Mouse (Mus musculus) hindbrain, embryonic 13.5 days (tissue): ENCODE measurements around the gene Mtss1l. TPM values are rescaled to one million over a fixed set of nuclear protein-coding genes. Genes with fewer than 3 reads are reported as not detected.

ENCODE experiments used
- ATAC-seq: fragments of 200-750 bp; cut with Nextera tagmentation; 2 replicates; pipeline ENCODE4 v1.8.0; 2017; ENCODE audit warnings: moderate TSS enrichment; ENCODE audit not compliant: low FRiP score
- H3K27ac ChIP-seq: fragments of 300-500 bp; sonication (generic); 2 replicates; pipeline ENCODE4 v1.5.1; 2015; ENCODE audit warnings: inconsistent platforms, mild to moderate bottlenecking, moderate library complexity
- H3K27me3 ChIP-seq: fragments of 300-500 bp; sonication (generic); 2 replicates; pipeline ENCODE4 v1.6.1; 2015; ENCODE audit warnings: mild to moderate bottlenecking, inconsistent platforms
- H3K36me3 ChIP-seq: fragments of 300-500 bp; sonication (generic); 2 replicates; pipeline ENCODE4 v1.6.1; 2015; ENCODE audit warnings: mild to moderate bottlenecking, inconsistent platforms
- H3K4me1 ChIP-seq: fragments of 300-500 bp; sonication (generic); replicated peaks from 2 replicates; pipeline ENCODE4 v1.6.1; 2015; ENCODE audit warnings: inconsistent platforms
- H3K4me2 ChIP-seq: fragments of 300-500 bp; sonication (generic); 2 replicates; pipeline ENCODE4 v1.6.1; 2015; ENCODE audit warnings: inconsistent platforms, mild to moderate bottlenecking, moderate library complexity
- H3K4me3 ChIP-seq: fragments of 300-500 bp; sonication (generic); 2 replicates; pipeline ENCODE4 v1.5.1; 2015; ENCODE audit warnings: mild to moderate bottlenecking, inconsistent platforms
- H3K9ac ChIP-seq: fragments of 300-500 bp; sonication (generic); 2 replicates; pipeline ENCODE4 v1.6.1; 2015; ENCODE audit warnings: mild to moderate bottlenecking, inconsistent platforms
- H3K9me3 ChIP-seq: fragments of 300-500 bp; sonication (generic); 2 replicates; pipeline ENCODE4 v1.6.1; 2016; ENCODE audit warnings: inconsistent platforms
- WGBS: fragments of 180-500 bp; shearing (Covaris S2); methylation state at CpG from one replicate; pipeline ENCODE4 v1.1.7; 2015; 5-methylcytosine and 5-hydroxymethylcytosine counted together
- polyA plus RNA-seq: library from polyadenylated mRNA; unstranded; fragments of >200 nt; fragmentation: Nextera tagmentation; extraction: Ambion mirVana; gene quantifications from 2 replicates; pipeline ENCODE4 v1.2.1, GENCODE M21; 2015

Gene Mtss1l
- polyA plus RNA-seq, 1 experiment from 2014 or later, result 19.0 TPM

DNA sequence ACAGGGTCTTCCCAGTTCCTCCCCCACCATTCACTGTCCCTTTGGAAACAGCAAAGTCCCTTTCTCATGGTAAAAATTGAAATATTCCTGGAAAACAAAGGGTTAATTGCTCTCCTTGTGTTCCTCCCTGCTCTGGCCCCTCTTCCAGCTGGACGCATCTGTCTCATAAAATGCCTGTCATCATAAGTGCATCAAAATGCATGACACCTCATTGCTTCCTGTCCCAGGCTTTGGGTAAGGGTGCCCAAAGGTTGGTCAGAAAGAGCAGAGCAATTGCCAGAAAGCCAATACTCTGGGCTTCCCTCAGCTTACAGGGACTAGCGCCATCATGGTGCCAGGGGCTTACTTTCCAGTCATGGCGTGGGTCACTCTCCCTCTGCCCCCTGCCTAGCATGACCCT is 10.7 kb upstream of the Mtss1l start:
- no peak overlapping the region for H3K9ac ChIP-seq
- H3K27me3 ChIP-seq, result no peaks in the 10 kb centered on the region
- 73% methylated on average over 3 of the region's 3 CpGs for WGBS
- peaks cover 54% of the 10 kb centered on the region for H3K36me3 ChIP-seq
- no peak for ATAC-seq
- no peaks in the 10 kb centered on the region for H3K9me3 ChIP-seq
- H3K27ac ChIP-seq, result peak overlapping the region; percentile 58
- H3K4me2 ChIP-seq, result no peak overlapping the region
- peaks cover 45% of the 10 kb centered on the region for H3K4me1 ChIP-seq
- H3K4me3 ChIP-seq, result no peak overlapping the region

DNA sequence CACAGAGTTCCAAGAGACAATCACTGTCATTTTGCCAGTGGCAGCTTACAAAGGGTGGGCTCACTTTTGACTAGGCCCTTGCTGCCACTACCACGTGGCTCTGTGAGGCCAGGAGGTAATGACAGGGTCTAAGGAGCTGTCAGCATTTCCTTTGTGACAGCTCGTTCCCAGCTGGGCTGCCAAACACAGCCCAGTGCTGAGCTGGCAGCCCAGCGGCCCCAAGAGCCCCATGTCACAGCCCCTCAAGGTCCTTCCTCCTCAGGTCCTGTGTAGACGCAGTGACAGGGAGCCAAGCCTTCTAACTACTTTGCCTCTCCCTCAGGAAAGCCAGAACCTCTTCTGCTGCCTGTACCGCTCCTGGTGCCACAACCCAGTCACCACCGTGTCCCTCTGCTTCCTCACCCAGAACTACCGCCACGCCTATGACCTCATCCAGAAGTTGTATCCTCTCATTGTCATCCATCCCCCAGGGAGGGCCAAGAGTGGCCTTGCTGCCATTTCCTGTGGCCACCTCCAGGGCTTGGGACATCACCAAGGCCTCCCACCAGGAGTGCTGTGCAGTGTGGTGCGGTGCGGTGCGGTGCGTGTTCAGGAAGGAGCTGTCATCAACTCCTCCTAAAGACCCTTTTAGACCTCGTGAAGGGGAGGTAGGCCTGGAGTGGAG is 9.9 kb upstream of the Mtss1l start:
- H3K27ac ChIP-seq, result peak overlapping the region; percentile 58
- H3K4me2 ChIP-seq, result no peak overlapping the region
- no peak for ATAC-seq

DNA sequence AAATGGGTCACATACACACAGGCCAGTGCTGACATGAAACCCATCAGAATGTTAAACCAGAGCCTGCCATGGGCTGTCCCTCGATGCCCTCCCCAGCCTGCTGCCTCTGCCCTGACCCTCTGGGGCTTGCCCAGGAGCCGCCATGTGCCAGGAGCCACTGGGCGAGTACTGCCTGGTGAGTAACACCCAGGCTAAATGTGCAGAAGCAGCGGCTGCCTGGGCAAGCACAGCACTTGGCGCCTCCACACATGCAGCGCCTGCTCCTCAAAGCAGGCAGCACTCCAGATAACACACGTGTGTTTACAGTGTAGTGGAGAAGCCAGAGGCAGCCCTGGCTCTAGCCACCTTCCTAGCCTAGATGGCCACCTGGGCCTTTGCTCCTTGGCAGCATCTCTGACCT is 8.2 kb upstream of the Mtss1l start:
- 97% methylated on average over 7 of the region's 7 CpGs for WGBS
- no peak overlapping the region for H3K4me3 ChIP-seq

More for the DNA sequence above, 9.9 kb upstream of the Mtss1l start:
- Histone ChIP-seq H3K4me3 (no peak overlapping the region), H3K27me3 (no peaks in the 10 kb centered on the region), H3K36me3 (peaks cover 56% of the 10 kb centered on the region), H3K4me1 (peaks cover 47% of the 10 kb centered on the region), H3K9me3 (no peaks in the 10 kb centered on the region), H3K9ac (no peak overlapping the region)
- WGBS, result 74% methylated on average over 13 of the region's 13 CpGs

DNA sequence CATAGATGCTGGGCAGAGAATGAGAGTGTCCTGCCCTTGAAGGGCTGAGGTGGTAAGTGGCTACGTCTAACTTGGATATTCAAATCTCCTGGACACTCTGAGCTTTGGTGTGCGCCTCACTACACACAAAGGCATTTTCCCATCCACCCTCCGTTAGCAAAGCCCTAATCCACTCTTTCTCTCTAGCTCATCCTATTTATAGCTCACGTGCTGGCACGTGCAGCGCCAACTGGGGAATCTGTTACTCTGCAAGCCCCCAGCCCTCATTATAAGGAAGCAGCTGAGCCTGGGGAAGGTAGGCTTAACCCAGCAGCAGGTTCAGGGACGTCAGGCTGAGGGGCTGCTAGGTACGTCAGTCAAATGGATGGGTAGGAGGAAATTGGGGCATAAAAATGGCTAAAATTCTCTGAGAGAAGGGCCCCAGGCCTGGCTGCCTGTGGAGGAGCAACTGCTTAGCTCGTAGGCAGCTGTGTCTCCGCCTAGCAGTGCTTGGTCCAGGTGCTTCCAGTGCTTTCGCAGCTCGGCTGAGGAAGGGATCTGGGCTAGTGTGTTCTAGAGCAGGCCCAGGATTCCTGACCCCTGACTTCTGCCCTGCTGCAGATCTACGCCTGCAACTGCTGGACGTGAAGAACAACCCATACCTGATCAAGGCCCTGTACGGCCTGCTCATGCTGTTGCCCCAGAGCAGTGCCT is 6.3 kb upstream of the Mtss1l start:
- Histone ChIP-seq H3K9ac (peak overlapping the region; percentile 46; the same call in 1 of the 2 replicates), H3K36me3 (peaks cover 56% of the 10 kb centered on the region), H3K4me1 (peaks cover 67% of the 10 kb centered on the region), H3K9me3 (no peaks in the 10 kb centered on the region), H3K27ac (peak overlapping the region; percentile 79), H3K4me3 (no peak overlapping the region), H3K27me3 (no peaks in the 10 kb centered on the region), H3K4me2 (no peak overlapping the region)
- WGBS, result 80% methylated on average over 15 of the region's 15 CpGs
- no peak for ATAC-seq

More for the DNA sequence above, 8.2 kb upstream of the Mtss1l start:
- H3K27ac ChIP-seq, result no peak overlapping the region
- H3K36me3 ChIP-seq, result peaks cover 56% of the 10 kb centered on the region
- no peak for ATAC-seq
- H3K4me1 ChIP-seq, result peaks cover 60% of the 10 kb centered on the region
- H3K9ac ChIP-seq, result no peak overlapping the region
- H3K27me3 ChIP-seq, result no peaks in the 10 kb centered on the region
- no peak overlapping the region for H3K4me2 ChIP-seq
- no peaks in the 10 kb centered on the region for H3K9me3 ChIP-seq

DNA sequence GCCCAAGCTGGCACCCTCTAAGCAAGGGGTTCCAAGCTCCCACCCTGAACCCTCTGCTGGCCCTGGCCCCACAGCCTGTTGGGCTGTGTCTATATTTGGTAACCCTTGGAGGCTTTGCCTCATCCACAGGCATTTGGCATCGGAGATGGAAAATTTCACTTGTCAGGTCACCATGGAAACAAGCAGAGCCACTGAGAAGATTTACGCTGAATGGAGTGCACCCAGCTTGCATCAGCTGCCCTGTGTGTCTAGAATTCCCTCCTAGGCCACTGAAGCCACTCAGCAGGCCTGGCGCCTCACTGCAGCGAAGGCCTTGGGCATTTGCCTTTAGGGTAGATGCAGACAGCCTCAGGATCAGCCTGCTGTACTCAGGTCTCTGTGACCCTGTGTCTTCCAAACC is 5.2 kb upstream of the Mtss1l start:
- Histone ChIP-seq H3K9ac (peak overlapping the region; percentile 46), H3K27me3 (no peaks in the 10 kb centered on the region), H3K36me3 (peaks cover 46% of the 10 kb centered on the region), H3K4me3 (no peak overlapping the region), H3K9me3 (no peaks in the 10 kb centered on the region), H3K4me2 (no peak overlapping the region), H3K4me1 (peaks cover 67% of the 10 kb centered on the region), H3K27ac (peak overlapping the region; percentile 79)
- peak; percentile 29 for ATAC-seq
- 50% methylated on average over 4 of the region's 4 CpGs for WGBS

DNA sequence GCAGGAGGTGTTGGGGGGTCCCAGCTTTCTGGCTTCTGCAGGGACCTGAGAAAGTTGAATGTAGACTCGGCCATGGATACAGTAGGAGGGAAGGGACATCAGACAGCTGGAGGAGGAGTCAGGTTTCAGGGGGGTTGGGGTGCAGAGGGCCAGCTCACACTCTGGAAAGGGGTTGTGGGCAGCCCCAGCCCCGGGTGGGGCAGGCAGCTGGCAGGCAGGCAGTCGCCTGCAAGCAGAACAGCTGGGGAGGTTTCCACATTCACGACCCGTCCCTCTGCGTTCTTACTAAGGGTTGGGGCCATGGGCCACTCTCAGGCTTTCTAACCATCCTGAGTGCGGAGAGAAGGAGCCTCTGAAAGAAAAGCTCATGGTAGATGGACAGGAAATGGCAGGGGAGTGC is 4.1 kb upstream of the Mtss1l start:
- H3K36me3 ChIP-seq, result peaks cover 36% of the 10 kb centered on the region
- H3K27ac ChIP-seq, result no peak overlapping the region
- no peak overlapping the region for H3K4me2 ChIP-seq
- H3K4me3 ChIP-seq, result no peak overlapping the region
- no peaks in the 10 kb centered on the region for H3K9me3 ChIP-seq
- peak overlapping the region; percentile 46; the same call in 1 of the 2 replicates for H3K9ac ChIP-seq
- H3K27me3 ChIP-seq, result no peaks in the 10 kb centered on the region
- 68% methylated on average over 7 of the region's 7 CpGs for WGBS
- H3K4me1 ChIP-seq, result peaks cover 64% of the 10 kb centered on the region
- ATAC-seq, result no peak

DNA sequence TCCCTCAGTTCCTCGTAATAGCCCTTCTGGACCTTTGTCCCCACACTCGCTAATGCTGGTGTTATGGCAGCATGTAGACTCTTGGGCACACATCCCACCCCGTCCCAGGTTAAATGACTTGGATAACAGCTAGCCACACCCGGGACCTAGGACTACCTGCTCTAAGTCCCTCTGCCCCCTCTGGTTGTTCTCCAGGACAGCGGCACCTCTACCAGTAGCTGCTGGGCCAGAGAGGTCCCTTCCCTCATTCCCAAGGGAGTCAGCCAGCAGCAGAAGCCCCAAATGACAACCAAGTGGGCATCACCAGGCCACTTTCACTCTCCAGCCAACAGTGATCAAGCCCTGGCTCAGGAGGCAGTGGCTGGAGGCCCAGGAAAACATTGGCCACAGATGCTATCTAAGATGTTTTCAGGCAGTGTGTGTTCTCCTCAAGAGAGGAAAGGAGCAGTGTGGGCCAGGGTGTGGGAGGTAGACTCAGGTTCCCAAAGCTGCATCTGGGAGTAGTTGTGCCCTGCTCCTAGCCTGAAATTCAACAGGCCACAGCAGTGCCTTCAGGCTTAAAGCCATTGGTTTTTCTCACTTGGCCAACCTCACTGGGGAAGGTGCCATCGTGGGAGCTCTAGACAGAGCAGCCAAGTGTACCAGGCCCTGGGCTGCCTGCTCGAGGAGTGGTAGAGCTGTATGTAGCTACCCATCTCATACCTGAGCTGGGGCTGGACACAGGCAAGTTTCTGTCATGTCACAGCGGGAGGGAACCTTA is 2.9 kb upstream of the Mtss1l start:
- Histone ChIP-seq H3K4me3 (no peak overlapping the region), H3K4me1 (peaks cover 76% of the 10 kb centered on the region), H3K27ac (peak overlapping the region; percentile 96), H3K9me3 (no peaks in the 10 kb centered on the region), H3K9ac (0 out of 2 replicates have a peak overlapping the region, but pooled peaks have one; percentile 99), H3K4me2 (no peak overlapping the region), H3K36me3 (peaks cover 23% of the 10 kb centered on the region; the same call in 1 of the 2 replicates), H3K27me3 (no peaks in the 10 kb centered on the region)
- no peak for ATAC-seq
- WGBS, result 87% methylated on average over 8 of the region's 8 CpGs

DNA sequence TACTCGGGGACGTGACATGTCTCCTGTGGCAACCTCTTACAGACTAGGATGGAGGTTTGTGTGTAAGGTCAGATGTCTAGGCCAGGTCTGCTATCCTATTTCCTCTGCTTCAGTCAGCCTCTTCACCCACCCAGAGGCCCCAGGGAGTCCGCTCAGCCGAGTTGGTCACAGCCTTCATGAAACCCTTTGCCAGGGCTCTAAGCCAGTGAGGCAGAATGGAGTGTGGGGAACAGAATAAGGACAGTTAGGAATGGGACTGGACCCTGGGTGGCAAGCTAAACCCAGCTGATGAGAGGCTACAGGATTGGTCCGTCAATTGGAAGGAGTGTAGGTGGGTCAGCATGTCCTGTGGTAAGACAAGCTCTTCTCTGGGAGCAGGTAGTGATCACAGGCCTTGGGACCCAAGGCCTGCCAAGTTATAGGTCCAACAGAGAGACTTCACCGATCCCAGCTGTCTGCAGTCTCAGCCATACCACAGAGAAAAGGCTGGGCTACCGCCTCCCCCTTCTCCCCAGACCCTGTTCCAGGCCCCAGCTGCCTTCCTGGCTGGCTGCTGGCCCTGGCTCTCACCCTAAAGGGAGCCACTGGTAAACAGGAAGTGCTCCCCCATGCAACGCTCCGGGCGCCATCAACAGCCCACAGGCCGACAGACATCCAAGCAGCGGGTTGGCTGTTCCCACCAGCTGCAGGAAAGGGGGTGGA is 2.2 kb upstream of the Mtss1l start:
- peak overlapping the region; percentile 96 for H3K27ac ChIP-seq
- peaks cover 22% of the 10 kb centered on the region; the same call in 1 of the 2 replicates for H3K36me3 ChIP-seq
- no peaks in the 10 kb centered on the region for H3K27me3 ChIP-seq
- H3K4me3 ChIP-seq, result no peak overlapping the region
- peaks cover 84% of the 10 kb centered on the region for H3K4me1 ChIP-seq
- peak overlapping the region; percentile 99; the same call in 1 of the 2 replicates for H3K9ac ChIP-seq
- H3K9me3 ChIP-seq, result no peaks in the 10 kb centered on the region
- 43% methylated on average over 12 of the region's 12 CpGs for WGBS
- no peak for ATAC-seq
- H3K4me2 ChIP-seq, result no peak overlapping the region

DNA sequence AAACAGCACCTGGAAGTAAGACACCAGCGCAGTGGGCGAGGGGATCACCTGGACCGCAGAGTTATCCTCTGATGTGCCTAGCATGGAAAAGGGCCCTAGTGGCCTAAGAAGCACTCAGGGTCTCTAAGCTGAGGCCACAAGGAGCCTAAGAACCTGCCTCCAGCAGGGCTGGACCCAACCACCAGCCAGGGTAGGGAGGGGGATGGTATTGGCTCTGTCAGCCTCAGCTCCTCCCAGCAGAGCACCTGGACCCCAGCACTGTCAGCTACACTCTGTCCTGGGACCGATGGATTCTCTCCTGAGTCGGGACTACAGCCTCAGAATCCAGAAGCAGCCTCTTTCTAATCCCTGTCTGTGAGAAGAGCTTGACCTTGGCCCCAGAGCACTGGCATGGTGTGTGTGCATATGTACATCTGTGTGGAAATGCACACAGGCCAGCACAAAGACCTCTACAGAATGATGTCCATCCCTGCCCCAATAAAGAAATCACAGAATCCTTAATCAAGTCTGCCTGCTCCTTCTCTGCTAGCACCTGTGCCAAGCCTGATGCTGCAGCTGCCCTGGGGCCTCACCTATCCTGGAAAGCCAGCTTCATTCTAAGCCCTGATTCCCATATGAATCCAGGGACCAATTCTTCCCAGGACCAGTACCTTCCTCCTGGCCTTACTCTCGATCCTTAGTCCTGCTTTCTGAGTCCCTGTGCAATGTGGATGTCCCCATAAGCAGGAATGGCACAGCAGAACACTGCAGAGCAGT is 1.2 kb upstream of the Mtss1l start:
- Histone ChIP-seq H3K27ac (peak overlapping the region; percentile 96), H3K4me1 (peaks cover 86% of the 10 kb centered on the region), H3K9me3 (no peaks in the 10 kb centered on the region), H3K4me3 (peak overlapping the region; percentile 82), H3K27me3 (no peaks in the 10 kb centered on the region), H3K36me3 (peaks cover 18% of the 10 kb centered on the region; the same call in 1 of the 2 replicates), H3K4me2 (peak overlapping the region; percentile 90), H3K9ac (peak overlapping the region; percentile 99)
- ATAC-seq, result no peak
- 58% methylated on average over 6 of the region's 6 CpGs for WGBS

DNA sequence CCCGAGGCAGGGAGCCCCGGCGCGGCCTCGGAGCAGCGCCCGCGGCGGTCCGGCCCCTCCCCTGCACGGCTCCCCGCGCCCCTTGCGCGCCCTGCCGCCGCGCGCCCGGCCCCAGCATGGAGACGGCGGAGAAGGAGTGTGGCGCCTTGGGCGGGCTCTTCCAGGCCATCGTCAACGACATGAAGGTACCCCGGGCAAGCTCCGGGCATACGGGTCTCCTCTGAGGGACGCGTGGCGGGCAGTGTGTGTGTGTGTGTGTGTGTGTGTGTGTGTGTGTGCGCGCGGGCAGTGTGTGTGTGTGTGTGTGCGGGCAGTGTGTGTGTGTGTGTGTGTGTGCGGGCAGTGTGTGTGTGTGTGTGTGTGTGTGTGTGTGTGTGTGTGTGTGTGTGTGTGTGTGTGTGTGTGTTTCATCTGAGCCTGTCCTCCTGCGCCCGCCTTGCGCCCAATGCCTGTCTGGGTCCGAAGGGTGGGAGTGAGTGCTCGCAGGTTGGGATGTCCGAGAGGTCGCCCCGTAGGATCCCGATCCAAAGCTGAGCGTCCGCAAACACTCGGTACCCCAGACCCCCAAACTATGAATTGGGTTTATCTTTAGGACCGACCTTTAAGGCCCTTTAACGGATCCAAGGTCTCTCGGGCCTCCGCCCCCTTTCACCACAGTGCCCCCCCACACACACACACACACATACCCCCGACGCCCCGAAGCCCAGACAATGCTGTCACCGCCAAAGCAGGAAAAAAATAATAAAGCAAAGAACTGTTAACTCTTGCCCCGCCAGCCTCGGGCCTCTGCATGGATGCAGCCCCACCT is 534 bp downstream of the Mtss1l start:
- H3K4me3 ChIP-seq, result peak overlapping the region; percentile 82
- H3K36me3 ChIP-seq, result peaks cover 23% of the 10 kb centered on the region
- no peaks in the 10 kb centered on the region for H3K27me3 ChIP-seq
- H3K9me3 ChIP-seq, result no peaks in the 10 kb centered on the region
- H3K4me1 ChIP-seq, result peaks cover 83% of the 10 kb centered on the region
- peak overlapping the region; percentile 99 for H3K9ac ChIP-seq
- peak overlapping the region; percentile 96 for H3K27ac ChIP-seq
- 1% methylated on average over 46 of the region's 59 CpGs for WGBS
- ATAC-seq, result peak; percentile 55
- peak overlapping the region; percentile 90 for H3K4me2 ChIP-seq
